Mouse (Mus musculus): Measurements from ENCODE around the gene Slc6a20a. TPM values are rescaled to one million over a fixed set of nuclear protein-coding genes. Genes with fewer than 3 reads are reported as not detected.
A peak's percentile ranks its signal among the peaks of the same experiment; 100 is the strongest.
"Not testable (repeated sequence)": the region's sequence is repeated elsewhere in the genome, so short reads cannot be mapped to it uniquely, and the experiment has no call there.

Slc6a20a gene
- polyA plus RNA-seq, 1 experiment from 2014 or later = not detected

DNA sequence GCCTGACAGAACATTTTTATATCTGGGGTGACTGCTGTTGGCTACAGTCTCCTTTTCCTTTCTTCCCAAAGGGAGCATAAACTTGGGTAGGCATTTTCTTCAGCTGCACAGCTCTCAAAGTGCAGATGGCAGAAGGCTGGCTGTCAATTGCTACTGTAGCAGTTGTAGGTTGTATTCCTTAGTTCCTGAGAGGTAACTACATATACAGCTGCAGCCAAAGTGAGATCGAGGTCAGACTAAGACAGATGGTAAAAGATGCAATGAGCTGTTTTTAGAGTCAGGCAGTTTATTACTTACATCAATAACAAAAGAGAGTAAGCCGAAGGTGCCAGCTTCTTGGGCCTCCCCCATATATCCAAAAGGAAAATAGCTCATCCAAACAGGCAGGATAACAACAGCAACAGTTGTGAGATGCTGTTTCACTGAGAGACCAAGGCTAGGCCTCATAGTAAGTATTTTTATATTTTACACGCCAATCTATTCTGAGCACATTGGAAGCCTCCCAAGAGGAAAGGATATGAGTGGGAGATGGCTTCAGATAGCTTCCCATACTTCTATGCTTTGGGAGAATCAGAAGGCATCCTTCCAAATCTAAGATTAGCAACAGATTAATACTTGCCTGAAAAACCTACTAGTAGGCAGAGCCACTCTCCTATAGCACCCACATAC lies 17.1 kb upstream of the Slc6a20a start:
- no peaks in the 10 kb centered on the region for H3K27me3 ChIP-seq (ENCODE audit: control insufficient read depth, insufficient read depth, low read length)
- WGBS (ENCODE audit: insufficient replicate concordance) = 82% methylated on average over 3 of the region's 3 CpGs
- H3K9ac ChIP-seq (ENCODE audit: low read depth, low read length) = no peak overlapping the region
- no peak for ATAC-seq (replicated peaks; ENCODE audit: insufficient number of reproducible peaks, low FRiP score, low TSS enrichment)
- H3K4me3 ChIP-seq (ENCODE audit: low read depth, low read length) = no peak overlapping the region
- H3K9me3 ChIP-seq (replicated peaks; ENCODE audit: control insufficient read depth, low read length) = no peaks in the 10 kb centered on the region
- no peak overlapping the region for H3K4me2 ChIP-seq
- H3K4me1 ChIP-seq (ENCODE audit: control insufficient read depth, insufficient read depth, low read length) = no peaks in the 10 kb centered on the region
- peaks cover 6% of the 10 kb centered on the region; the same call in 1 of the 2 replicates for H3K36me3 ChIP-seq (ENCODE audit: control insufficient read depth, insufficient read depth, low read length)
- no peak overlapping the region for H3K27ac ChIP-seq (ENCODE audit: low read depth, low read length)

- 42% methylated on average over 1 of the region's 1 CpGs for WGBS (ENCODE audit: insufficient replicate concordance)
- Histone ChIP-seq H3K4me1 (ENCODE audit: control insufficient read depth, insufficient read depth, low read length) (no peaks in the 10 kb centered on the region), H3K9me3 (replicated peaks; ENCODE audit: control insufficient read depth, low read length) (no peaks in the 10 kb centered on the region), H3K4me2 (no peak overlapping the region), H3K4me3 (ENCODE audit: low read depth, low read length) (no peak overlapping the region), H3K36me3 (ENCODE audit: control insufficient read depth, insufficient read depth, low read length) (no peaks in the 10 kb centered on the region), H3K27ac (ENCODE audit: low read depth, low read length) (no peak overlapping the region), H3K27me3 (ENCODE audit: control insufficient read depth, insufficient read depth, low read length) (0 out of 2 replicates have a peak, but pooled peaks cover 2% of the 10 kb centered on the region), H3K9ac (ENCODE audit: low read depth, low read length) (no peak overlapping the region)
- ATAC-seq (replicated peaks; ENCODE audit: insufficient number of reproducible peaks, low FRiP score, low TSS enrichment) = no peak
Measured at GRCm38 (mm10) chr9:123688227-123688626, 9.5 kb upstream of the Slc6a20a start.

DNA sequence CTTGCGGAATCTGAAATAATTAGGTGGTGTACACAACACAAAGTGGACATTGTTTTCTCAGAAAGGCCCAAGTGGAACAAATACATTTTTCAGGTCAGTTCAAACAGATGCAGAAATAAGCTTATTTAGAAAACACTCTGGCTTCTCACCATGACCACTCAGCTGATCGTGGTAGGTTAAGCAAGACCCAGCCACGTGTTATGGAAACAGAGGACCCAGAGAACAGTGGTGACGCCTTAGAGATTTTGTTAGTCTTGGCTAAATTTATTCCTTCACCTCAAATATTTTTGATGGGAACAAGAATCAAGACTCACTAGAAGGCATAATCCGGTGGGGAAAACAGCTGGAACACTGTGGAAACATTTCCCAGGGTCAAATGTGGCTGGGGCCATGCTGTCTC lies 7.5 kb upstream of the Slc6a20a start:
- H3K4me2 ChIP-seq = no peak overlapping the region
- no peak overlapping the region for H3K27ac ChIP-seq (ENCODE audit: low read depth, low read length)
- no peaks in the 10 kb centered on the region for H3K36me3 ChIP-seq (ENCODE audit: control insufficient read depth, insufficient read depth, low read length)
- peaks cover 5% of the 10 kb centered on the region; the same call in 1 of the 2 replicates for H3K27me3 ChIP-seq (ENCODE audit: control insufficient read depth, insufficient read depth, low read length)
- H3K9ac ChIP-seq (ENCODE audit: low read depth, low read length) = no peak overlapping the region
- no peak for ATAC-seq (replicated peaks; ENCODE audit: insufficient number of reproducible peaks, low FRiP score, low TSS enrichment)
- WGBS (ENCODE audit: insufficient replicate concordance) = 79% methylated on average over 5 of the region's 5 CpGs
- no peaks in the 10 kb centered on the region for H3K4me1 ChIP-seq (ENCODE audit: control insufficient read depth, insufficient read depth, low read length)
- no peaks in the 10 kb centered on the region for H3K9me3 ChIP-seq (replicated peaks; ENCODE audit: control insufficient read depth, low read length)
- H3K4me3 ChIP-seq (ENCODE audit: low read depth, low read length) = no peak overlapping the region

- no peak overlapping the region for H3K27ac ChIP-seq (ENCODE audit: low read depth, low read length)
- ATAC-seq (replicated peaks; ENCODE audit: insufficient number of reproducible peaks, low FRiP score, low TSS enrichment) = no peak
- no peak overlapping the region for H3K4me3 ChIP-seq (ENCODE audit: low read depth, low read length)
- peaks cover 24% of the 10 kb centered on the region for H3K27me3 ChIP-seq (ENCODE audit: control insufficient read depth, insufficient read depth, low read length)
- no peaks in the 10 kb centered on the region; the same call in 1 of the 2 replicates for H3K4me1 ChIP-seq (ENCODE audit: control insufficient read depth, insufficient read depth, low read length)
- H3K9ac ChIP-seq (ENCODE audit: low read depth, low read length) = no peak overlapping the region
- H3K36me3 ChIP-seq (ENCODE audit: control insufficient read depth, insufficient read depth, low read length) = no peaks in the 10 kb centered on the region
- 68% methylated on average over 3 of the region's 3 CpGs for WGBS (ENCODE audit: insufficient replicate concordance)
- H3K4me2 ChIP-seq = no peak overlapping the region
- no peaks in the 10 kb centered on the region for H3K9me3 ChIP-seq (replicated peaks; ENCODE audit: control insufficient read depth, low read length)
Measured at GRCm38 (mm10) chr9:123683704-123684103, 5.0 kb upstream of the Slc6a20a start.

GRCm38 (mm10) chr9:123679198-123679597 lies 513 bp upstream of the Slc6a20a start:
- peak overlapping the region; percentile 44; the same call in 1 of the 2 replicates for H3K4me3 ChIP-seq (ENCODE audit: low read depth, low read length)
- H3K9ac ChIP-seq (ENCODE audit: low read depth, low read length) = no peak overlapping the region
- no peaks in the 10 kb centered on the region for H3K9me3 ChIP-seq (replicated peaks; ENCODE audit: control insufficient read depth, low read length)
- H3K27me3 ChIP-seq (ENCODE audit: control insufficient read depth, insufficient read depth, low read length) = peaks cover 55% of the 10 kb centered on the region
- no peaks in the 10 kb centered on the region for H3K36me3 ChIP-seq (ENCODE audit: control insufficient read depth, insufficient read depth, low read length)
- H3K4me1 ChIP-seq (ENCODE audit: control insufficient read depth, insufficient read depth, low read length) = peaks cover 3% of the 10 kb centered on the region; the same call in 1 of the 2 replicates
- 22% methylated on average over 2 of the region's 2 CpGs for WGBS (ENCODE audit: insufficient replicate concordance)
- ATAC-seq (replicated peaks; ENCODE audit: insufficient number of reproducible peaks, low FRiP score, low TSS enrichment) = no peak
- H3K27ac ChIP-seq (ENCODE audit: low read depth, low read length) = no peak overlapping the region
- peak overlapping the region; percentile 76; the same call in 1 of the 2 replicates for H3K4me2 ChIP-seq

DNA sequence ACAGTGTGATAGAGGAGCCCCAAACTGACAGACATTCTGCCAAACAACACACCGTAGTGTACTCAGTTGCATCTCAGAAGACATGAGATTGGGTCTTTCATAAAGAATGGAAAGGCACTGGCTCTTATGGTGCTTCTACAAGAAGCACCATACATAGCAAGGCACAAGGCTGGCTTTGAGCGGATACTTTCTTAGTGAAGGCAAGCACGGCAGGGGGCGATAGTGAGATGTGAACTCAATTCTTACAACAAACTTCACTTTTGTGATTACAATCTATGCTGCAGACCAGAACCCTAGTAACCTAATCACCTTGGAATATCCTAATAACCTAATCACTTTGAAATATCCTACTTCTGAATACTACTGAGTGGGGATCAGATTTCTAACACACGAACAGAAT lies 13.0 kb downstream of the Slc6a20a start:
- 50% methylated on average over 5 of the region's 5 CpGs for WGBS (ENCODE audit: insufficient replicate concordance)
- H3K27ac ChIP-seq (ENCODE audit: low read depth, low read length) = no peak overlapping the region
- H3K4me1 ChIP-seq (ENCODE audit: control insufficient read depth, insufficient read depth, low read length) = no peaks in the 10 kb centered on the region
- no peaks in the 10 kb centered on the region for H3K9me3 ChIP-seq (replicated peaks; ENCODE audit: control insufficient read depth, low read length)
- H3K4me2 ChIP-seq = no peak overlapping the region
- H3K27me3 ChIP-seq (ENCODE audit: control insufficient read depth, insufficient read depth, low read length) = no peaks in the 10 kb centered on the region
- no peak overlapping the region for H3K9ac ChIP-seq (ENCODE audit: low read depth, low read length)
- no peaks in the 10 kb centered on the region for H3K36me3 ChIP-seq (ENCODE audit: control insufficient read depth, insufficient read depth, low read length)
- H3K4me3 ChIP-seq (ENCODE audit: low read depth, low read length) = no peak overlapping the region
- no peak for ATAC-seq (replicated peaks; ENCODE audit: insufficient number of reproducible peaks, low FRiP score, low TSS enrichment)

DNA sequence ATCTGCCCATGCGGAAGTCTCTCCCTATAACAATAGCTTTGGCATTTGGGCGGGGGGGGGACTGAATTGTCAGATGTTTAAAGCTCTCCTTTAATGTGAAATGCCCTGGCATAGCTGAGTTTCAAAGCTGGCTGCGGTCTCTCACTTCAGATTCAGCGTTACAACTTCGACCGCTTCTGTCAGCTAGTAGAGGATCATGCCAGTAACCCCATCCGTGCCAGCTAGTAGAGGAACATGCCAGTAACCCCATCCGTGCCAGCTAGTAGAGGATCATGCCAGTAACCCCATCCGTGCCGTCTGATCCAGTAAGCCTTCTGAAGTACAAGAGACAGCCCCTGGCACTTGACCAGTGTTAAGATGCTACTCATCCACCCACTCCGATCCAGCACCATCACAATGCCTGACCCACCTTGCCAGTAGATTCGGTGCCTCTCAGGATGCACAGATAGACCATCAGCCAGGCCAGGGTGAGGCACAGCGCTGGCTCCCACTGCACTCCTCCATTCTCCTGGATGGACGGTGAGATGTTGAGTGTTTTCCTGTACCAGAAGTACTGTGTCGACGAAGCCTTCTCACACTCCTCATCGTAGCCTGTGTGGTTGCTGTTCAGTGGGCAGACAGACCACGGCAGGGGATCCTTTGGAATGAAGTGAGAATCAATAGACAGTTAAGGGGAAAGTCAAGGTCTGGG lies 18.6 kb downstream of the Slc6a20a start:
- not testable (repeated sequence) for H3K4me1 ChIP-seq (ENCODE audit: control insufficient read depth, insufficient read depth, low read length); ATAC-seq (replicated peaks; ENCODE audit: insufficient number of reproducible peaks, low FRiP score, low TSS enrichment); H3K27me3 ChIP-seq (ENCODE audit: control insufficient read depth, insufficient read depth, low read length); H3K36me3 ChIP-seq (ENCODE audit: control insufficient read depth, insufficient read depth, low read length); H3K4me2 ChIP-seq; H3K27ac ChIP-seq (ENCODE audit: low read depth, low read length); H3K9me3 ChIP-seq (replicated peaks; ENCODE audit: control insufficient read depth, low read length); H3K4me3 ChIP-seq (ENCODE audit: low read depth, low read length); H3K9ac ChIP-seq (ENCODE audit: low read depth, low read length)
- 82% methylated on average over 16 of the region's 18 CpGs for WGBS (ENCODE audit: insufficient replicate concordance)

GRCm38 (mm10) chr9:123658981-123659380 lies 19.7 kb downstream of the Slc6a20a start:
- H3K9ac ChIP-seq (ENCODE audit: low read depth, low read length) = no peak overlapping the region
- H3K27ac ChIP-seq (ENCODE audit: low read depth, low read length) = no peak overlapping the region
- no peak overlapping the region for H3K4me3 ChIP-seq (ENCODE audit: low read depth, low read length)
- no peak for ATAC-seq (replicated peaks; ENCODE audit: insufficient number of reproducible peaks, low FRiP score, low TSS enrichment)
- H3K4me2 ChIP-seq = no peak overlapping the region
- no peaks in the 10 kb centered on the region for H3K27me3 ChIP-seq (ENCODE audit: control insufficient read depth, insufficient read depth, low read length)
- H3K4me1 ChIP-seq (ENCODE audit: control insufficient read depth, insufficient read depth, low read length) = no peaks in the 10 kb centered on the region
- no peaks in the 10 kb centered on the region for H3K9me3 ChIP-seq (replicated peaks; ENCODE audit: control insufficient read depth, low read length)
- H3K36me3 ChIP-seq (ENCODE audit: control insufficient read depth, insufficient read depth, low read length) = no peaks in the 10 kb centered on the region

DNA sequence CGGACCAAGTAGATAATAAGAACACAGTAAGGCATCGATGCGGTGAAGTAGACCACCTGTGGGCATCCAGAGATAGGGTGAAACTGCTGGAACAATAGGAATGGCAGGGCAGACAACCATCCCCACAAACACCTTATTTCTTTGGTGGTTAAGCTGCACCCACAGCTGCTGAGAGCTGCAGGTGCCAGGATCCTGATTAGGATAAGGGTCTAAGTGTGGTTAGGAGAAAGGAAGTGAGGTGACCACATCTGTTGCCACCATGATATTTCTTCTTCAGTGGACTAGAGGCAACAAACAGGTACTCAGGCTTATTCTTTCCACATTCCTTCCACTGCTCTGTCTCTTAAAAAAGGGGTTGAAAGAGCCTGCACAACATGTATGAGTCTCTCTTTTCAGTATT lies 21.2 kb downstream of the Slc6a20a start:
- no peak overlapping the region for H3K4me2 ChIP-seq
- 77% methylated on average over 3 of the region's 3 CpGs for WGBS (ENCODE audit: insufficient replicate concordance)
- no peaks in the 10 kb centered on the region for H3K27me3 ChIP-seq (ENCODE audit: control insufficient read depth, insufficient read depth, low read length)
- H3K4me3 ChIP-seq (ENCODE audit: low read depth, low read length) = no peak overlapping the region
- no peaks in the 10 kb centered on the region for H3K36me3 ChIP-seq (ENCODE audit: control insufficient read depth, insufficient read depth, low read length)
- no peak for ATAC-seq (replicated peaks; ENCODE audit: insufficient number of reproducible peaks, low FRiP score, low TSS enrichment)
- H3K9ac ChIP-seq (ENCODE audit: low read depth, low read length) = no peak overlapping the region
- H3K4me1 ChIP-seq (ENCODE audit: control insufficient read depth, insufficient read depth, low read length) = no peaks in the 10 kb centered on the region
- H3K9me3 ChIP-seq (replicated peaks; ENCODE audit: control insufficient read depth, low read length) = no peaks in the 10 kb centered on the region
- H3K27ac ChIP-seq (ENCODE audit: low read depth, low read length) = no peak overlapping the region

Data from heart, embryonic 11.5 days (tissue).